Mouse (Mus musculus) erythroblast, adult 5-6 weeks (primary cell): Measurements from ENCODE around the gene Akt2. TPM values are rescaled to one million over a fixed set of nuclear protein-coding genes. Genes with fewer than 3 reads are reported as not detected.
A peak's percentile ranks its signal among the peaks of the same experiment; 100 is the strongest.

Experiments
- ATAC-seq: replicated peaks from 2 replicates; pipeline ENCODE4 v1.8.0; 2016; ENCODE audit warnings: moderate number of reproducible peaks, mild to moderate bottlenecking, moderate TSS enrichment, inconsistent platforms; ENCODE audit not compliant: poor library complexity, low FRiP score, severe bottlenecking
- total RNA-seq, 2 experiments: library from RNA; stranded (forward) in 1 of 2; stranded (reverse) in 1 of 2; fragments of 150-400 nt in 1 of 2; fragments of 200-764, 138-1000 nt in 1 of 2; gene quantifications; 2 replicates each; pipeline versions ENCODE4 v1.2.3 to v1.2.4; 2015 to 2017; ENCODE audit warnings: low replicate concordance in 2 of 2

Akt2 gene
- total RNA-seq (2015; ENCODE audit: low replicate concordance) (22.7 and 25.1 TPM in 2 replicates), total RNA-seq (2017; ENCODE audit: low replicate concordance) (51.2 and 57.6 TPM in 2 replicates)

DNA sequence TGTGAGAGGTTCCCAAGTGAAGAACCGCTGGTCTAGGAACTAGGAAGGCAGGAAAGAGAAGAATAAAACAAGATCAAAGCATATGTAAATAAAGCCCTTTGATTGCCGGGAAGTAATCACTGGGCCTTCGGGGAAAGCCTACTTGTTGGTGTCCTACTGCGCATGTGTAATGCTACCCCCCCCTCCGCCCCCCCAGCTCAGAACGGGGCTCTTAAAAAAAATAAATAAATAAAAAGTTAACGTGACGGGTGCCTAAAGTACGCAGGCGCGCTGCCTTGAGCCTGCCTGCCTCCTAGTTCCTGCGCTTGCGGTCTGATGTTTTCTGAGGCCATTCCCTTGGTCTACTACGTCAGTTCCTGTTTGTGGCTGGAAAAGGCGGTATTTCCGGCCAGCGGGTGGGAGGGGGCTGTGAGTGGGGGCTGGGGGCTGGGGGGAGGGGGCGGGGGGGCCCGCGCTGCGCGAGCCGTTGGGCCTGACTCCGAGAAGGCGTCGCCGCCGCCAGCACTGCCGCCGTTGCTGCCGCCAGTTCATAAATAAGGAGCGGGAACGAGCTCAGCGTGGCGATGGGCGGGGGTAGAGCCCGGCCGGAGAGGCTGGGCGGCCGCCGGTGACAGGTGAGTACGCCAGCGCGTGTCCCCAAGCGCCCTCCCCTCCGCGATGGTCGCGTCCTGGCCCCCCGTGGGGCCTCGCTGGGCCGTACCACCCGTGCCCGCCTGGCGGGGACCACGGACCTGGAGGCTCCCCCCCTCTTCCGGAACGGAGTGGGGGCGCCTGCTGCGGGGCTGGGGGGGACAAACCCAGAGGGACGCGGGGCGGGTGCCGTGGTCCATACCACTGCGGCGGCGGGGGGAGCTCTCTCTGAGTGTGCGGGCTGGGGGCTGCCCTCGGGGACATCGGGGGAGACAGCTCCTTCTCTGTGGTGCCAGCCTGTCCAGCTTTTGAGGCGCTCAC, at the start of gene Akt2:
TSS of gene Akt2 (plus strand) at position 287 of the 951 bp plus-strand sequence.
- ATAC-seq, result peak; percentile 87

DNA sequence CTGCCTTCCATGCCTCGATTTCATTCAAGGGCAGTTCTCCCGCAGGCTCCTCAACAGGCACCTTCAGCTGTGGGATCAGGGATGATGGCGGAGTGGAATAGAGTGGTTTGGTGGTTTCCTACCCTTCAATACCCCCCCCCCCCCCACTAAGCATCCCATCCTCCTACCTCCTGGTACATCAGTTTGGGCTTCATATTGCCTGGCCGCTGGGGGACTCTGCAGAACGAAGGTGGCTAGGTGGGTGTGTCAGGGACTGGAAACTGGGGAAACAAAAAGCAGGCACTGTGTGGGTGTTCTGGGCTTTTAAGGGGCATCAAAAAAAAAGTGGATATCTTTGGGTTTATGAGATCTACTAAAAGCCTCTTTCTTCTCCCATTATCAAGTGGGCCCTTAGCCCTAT, 49.4 kb upstream of the Akt2 start:
- no peak for ATAC-seq

DNA sequence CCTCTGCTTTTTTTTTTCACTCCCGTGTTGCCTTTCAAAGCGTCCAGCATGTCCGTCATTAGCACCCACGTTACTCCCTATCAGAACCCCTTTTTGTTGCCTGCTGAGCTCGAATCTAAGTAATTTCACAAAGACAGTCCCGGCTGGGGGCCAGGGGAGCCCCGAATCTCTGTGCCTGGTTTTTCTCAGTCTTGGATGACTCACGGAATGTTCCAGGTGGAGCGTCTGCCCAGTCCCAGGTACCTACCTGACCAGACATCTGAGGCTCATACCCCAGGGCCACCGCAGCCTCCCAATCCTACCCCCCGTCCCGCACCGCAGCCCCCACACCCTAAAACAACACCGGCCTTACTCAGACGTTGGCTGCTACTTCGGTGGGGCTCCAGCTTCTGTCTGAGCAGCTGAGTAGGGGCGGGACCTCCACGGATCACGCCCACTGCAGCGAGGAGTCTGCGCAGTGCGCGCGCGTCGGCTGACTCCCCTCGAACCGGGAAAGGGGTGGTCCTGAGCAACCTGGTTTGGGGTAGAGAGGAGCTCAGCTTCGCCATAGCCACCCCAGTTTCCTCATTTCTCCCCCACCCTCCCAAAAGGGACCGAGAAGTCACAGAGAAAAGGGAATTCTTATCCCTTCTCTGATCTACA, 48.8 kb upstream of the Akt2 start:
- peak; percentile 78 for ATAC-seq

DNA sequence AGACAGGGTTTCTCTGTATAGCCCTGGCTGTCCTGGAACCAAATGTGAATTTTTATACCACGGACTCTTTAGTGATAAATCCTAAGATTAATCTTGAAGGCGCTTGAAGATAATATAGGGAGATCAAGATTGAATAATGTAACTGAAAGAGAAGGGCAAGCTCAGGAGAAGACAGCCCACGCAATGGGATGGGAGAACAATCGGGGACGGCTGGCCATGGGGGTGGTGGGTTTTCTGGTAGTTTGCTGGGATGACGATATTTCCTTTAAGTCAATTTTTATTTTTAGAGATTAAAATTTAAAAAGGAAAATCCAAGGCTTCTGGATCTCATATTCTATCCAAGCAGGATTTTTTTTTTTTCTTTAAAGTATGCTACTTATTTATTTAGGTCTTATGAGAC, 48.3 kb upstream of the Akt2 start:
- ATAC-seq, result no peak

DNA sequence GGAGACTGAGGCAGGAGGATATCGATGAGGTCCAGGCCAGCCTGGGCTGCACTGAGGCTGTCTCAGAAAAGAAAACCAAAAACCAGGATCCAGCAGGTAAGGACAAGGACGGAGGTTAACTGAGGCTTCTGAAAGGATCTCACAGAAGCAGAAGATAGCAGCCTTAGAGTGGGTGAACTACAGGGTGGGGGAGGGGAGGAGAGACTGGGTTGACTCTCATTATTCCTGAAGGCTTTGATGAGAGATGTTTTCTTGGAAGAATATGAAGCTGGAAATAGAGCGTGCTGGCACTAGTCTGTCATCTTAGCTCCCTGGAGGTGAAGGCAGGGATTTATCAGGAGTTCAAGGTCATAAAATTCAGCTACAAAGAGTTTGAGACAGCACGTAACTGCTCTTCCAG, 47.5 kb upstream of the Akt2 start:
- ATAC-seq, result no peak

DNA sequence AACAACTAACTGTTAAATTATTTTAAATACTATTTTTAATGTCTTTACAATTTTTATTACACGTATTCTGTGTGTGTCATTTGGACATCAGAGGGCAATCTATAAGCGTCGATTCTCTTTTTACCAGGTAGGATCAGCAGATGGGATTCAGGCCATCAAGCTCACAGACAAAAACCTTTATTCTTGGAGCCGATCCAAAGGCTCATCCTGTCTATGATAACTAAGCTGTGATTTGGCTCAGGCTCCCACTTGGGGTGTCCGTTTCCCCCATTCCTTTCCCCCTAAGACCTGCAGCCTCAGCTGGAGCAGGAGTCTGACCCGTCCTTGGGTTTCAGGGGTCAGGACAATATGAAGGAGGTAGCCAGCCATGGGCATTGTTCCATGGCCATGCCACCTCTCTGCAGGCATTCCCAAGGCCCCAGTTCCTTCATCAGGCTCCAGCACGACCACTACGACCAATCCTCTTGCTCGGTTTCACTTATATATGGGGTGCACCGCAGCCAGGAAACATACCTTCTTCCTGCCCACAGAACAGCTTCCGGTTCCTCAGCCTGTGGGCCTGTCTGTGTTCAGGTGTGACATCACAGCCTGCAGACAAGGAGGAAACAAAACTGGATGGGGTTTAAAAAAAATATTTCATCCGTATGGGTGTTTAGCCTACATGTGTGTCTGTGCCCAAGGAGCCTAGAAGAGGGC, 46.5 kb upstream of the Akt2 start:
- no peak for ATAC-seq

DNA sequence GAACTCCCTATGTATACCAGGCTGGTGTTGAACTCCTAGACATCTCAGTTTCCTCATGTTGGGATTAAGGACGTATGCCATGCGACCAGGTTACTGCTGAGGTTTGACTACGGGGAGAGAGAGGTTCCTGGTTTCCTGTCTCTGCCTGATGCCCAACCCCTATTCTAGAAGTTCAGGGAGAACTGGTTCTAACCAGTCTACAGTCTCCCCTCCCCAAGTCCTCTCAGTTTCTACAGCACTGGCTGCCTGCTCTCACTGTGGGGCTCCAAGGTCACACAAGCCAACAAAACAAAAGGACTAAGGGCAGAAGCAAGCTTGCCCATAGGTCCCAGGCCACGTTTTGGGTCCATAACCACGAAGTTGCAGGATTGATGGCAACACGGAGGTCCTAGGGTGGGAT, 41.8 kb upstream of the Akt2 start:
- no peak for ATAC-seq

DNA sequence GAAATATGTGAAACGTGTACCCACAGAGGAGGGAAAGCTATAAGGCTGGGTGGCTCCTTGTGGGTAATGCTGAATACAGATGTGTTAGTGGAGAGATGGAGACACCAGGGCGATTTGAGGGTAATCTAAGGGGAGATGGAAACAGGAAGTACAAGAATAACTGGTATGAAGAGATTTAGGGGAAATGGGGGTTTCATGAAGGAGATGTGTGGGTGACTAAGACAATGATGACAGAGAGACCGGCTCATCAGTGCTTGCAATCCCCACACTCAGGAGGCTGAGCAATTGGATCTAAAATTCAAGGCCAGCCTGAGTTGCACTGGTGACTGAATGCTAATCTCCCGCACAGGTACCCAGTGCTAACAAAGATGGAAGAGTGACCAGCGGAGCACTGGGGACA, 39.3 kb upstream of the Akt2 start:
- ATAC-seq, result no peak

DNA sequence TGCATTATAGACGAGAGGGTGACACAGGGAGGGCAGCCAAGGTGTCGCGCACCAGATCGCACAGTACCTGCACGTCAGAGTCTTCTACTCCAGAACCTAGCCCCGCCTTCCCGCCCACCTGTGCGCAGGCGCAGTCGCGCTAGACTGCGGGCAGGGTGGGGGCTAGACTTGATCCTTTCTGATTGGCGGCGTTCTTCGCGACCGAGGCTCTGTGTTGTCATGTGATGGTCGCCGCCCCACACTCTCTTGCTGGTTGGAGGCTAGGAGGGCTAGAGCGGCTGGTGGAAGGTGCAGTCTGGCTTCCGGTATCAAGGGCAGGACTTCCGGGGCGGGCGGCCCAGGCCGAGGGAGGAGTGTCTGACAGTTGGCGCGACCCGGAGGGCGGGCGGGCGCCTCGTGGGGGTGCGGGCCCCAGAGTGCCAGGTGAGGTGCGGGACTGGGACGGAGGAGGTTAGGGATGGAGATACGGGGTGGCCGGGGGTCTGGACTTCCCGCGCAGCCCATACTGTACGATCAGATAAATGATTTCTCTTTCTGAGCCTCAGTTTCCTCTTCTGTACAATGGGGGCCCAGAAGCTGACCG, 38.3 kb upstream of the Akt2 start, which contains the start of the genes Pld3 and 2310022A10Rik:
TSS of gene Pld3 (minus strand) at position 288 of the 583 bp plus-strand sequence.
TSS of gene 2310022A10Rik (plus strand) at position 303 of the 583 bp plus-strand sequence.
- peak; percentile 99 for ATAC-seq

DNA sequence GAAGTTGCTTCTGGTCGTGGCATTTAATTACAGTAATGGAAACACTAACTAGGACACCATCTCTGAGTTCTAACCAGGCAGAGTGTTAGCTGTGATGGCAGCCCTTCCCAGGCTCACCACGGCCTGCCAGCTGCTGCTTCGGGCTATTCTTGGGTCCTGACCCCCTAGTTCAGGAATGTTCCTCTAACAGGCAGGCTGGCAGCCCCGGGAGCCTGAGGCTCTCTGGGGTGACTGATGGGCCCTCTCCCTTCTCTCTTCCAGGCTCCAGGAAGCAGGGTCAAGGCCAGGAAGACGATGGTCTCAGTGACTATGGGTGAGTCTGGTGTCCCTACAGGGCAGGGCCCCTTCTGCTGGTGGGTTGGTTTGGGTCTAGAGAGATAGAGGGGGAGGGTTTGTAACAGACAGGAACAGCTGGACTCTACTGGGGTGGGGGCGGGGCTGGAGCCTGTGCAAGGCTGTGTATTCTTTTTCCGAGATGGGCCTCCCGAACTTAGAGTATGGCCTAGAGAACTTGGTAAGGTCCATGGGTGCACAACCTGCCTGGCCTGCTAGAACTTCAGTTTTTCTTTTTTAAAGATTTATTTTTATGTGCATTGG, 31.0 kb upstream of the Akt2 start:
- ATAC-seq, result 0 out of 2 replicates have a peak, but pooled peaks have one; percentile 14

DNA sequence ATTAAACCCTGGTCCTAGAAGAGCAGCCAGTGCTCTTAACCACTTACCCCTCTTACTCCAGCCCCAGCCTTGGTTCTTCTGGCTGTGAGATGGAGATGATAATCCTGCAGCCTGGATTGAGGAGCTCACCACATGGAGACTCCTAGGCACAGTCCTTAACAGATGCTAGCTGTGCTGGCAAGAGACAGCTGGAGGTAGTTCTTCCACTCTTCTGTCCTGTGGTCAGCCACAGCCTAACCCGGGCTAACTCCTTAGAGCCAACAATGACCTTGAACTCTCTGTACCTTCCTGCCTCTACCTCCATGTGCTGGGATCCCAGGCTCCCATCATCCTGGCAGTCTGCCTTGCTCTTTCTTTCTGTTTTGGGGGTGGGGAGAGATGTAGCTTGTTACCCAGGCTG, 30.4 kb upstream of the Akt2 start:
- ATAC-seq, result no peak

DNA sequence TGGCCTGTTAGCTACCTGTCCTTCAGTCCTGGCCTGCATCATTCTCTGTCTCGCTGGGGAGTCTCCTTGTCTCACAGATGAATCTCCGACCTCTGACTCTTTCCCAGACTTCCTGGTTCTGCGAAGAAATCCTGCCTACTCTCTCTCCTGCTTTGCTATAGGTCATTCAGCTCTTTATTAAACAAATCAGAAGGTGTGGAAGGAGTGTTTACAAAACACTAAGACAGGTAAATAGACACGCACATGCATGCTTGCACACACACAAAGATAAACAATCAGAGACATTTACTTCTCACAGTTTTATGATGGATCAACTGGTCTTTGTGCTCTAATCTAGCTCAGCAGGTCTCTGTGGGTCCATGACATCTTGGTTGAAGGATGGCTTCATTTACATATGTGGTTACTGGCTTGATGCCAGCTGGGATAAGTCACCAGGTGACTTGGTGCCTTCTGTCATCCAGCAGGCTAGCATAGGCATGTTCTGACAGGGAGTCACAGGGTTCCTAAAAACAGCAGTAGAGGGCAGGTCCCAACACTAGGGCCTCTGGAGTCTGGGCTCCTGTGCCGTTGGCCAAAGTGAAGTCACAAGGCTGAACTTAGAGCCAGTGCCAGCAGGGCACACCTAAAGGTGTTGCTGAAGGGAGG, 21.6 kb upstream of the Akt2 start:
- no peak for ATAC-seq

DNA sequence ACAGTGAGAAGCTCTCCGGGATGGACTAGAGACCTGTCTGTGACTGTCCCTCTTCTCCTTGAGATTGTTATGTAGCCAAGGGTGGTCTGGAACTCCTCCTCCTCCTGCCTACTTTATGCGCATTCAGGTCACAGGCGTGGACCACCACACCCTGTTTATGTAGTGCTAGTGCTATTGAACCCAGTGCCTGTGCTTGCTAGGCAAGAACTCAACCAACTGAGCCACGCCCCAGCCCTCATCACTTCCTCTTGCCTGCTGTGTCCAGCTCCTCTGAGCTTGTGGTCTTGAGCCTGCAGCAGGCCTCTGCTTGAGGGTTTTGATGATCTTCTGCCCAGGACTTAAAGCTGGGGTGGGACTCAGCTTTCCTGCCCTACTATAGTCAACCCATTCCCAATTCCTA, 19.2 kb upstream of the Akt2 start:
- no peak for ATAC-seq

DNA sequence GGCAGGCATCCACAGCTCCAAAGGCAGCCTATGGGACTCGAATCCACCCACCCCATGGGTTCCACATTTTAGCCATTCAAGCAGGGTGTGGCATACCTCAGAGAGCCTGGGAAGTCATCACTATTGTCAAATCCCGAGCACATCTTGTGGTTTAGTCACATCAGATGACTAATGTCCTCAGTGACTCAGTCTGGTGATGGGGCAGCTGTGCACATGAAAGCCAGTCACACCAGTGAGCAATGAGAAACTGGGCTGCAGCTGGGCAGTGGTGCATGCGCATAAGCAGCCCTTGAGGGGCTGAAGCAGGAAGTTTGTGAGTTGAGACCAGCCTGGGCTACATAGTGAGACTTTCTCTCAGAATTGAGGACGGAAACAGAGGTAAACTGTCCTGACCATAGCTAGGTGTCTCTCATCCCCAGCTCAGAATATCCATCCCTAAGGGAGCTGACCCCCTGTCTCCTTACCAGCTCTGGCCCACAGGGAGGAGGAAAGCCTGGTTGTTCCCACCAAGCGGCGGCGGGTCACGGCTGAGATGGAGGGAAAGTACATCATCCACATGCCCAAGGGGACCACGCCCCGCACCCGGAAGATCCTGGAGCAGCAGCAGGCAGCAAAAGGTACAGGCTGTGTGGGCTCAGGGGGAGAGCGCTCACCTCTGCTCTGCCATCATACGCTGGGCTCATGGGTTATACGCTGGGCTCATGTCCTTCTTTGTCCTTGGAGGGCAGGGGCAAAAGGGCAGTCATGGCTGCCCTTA, 17.1 kb upstream of the Akt2 start:
- no peak for ATAC-seq

DNA sequence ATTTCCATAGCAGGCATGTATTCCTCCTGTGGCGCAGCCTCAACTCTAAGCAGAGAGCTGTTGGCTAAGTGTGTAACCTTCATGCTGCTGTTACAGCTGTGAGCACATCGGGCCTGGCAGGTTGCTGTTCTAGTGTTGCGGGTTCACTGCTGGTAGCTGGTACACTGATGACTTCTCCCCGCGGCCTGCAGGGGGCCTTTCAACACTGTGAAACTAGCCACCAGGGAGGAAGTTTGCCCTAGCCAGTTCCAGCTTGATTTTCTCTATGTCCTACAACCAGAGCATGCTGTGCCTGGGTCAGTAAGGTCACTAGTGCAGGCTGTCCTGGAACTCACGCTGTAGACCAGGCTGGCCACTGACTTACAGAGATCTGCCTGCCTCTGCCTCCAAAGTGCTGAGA, 14.4 kb upstream of the Akt2 start:
- peak; percentile 56; the same call in 1 of the 2 replicates for ATAC-seq

DNA sequence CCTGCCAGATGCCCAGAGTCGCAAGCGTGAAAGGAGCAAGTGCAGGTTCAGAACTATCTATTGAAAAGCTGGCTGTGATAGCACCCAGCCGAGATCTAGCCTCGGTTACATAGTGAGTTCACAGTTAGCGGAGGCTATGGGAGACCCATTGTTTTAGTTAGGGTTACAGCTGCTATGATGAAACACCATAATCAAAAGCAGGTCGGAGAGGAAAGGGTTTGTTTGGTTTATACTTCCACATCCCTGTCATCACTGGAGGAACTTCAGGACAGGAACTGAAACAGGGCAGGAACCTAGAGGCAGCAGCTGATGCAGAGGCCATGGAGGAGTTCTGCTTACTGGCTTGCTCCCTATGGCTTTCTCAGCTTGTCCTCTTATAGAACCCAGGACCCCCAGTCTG, 13.8 kb upstream of the Akt2 start:
- ATAC-seq, result no peak

DNA sequence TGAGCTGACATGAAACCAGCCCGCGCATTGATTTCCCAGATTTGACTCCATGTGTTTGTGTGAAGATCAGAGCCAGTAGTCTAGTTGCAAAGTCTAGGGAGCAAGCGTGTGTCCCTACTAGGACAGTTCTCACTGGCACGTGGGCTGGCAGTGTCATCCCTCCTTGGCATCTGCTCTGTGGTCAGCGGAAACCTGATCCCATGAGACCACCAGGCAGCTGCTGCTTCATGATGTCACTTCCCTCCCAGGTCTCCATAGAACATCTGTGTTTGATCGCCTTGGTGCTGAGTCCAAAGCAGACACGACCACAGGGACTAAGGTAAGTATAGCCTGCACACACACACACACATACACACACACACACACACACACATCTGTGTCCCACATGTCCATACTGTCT, 12.9 kb upstream of the Akt2 start:
- no peak for ATAC-seq

DNA sequence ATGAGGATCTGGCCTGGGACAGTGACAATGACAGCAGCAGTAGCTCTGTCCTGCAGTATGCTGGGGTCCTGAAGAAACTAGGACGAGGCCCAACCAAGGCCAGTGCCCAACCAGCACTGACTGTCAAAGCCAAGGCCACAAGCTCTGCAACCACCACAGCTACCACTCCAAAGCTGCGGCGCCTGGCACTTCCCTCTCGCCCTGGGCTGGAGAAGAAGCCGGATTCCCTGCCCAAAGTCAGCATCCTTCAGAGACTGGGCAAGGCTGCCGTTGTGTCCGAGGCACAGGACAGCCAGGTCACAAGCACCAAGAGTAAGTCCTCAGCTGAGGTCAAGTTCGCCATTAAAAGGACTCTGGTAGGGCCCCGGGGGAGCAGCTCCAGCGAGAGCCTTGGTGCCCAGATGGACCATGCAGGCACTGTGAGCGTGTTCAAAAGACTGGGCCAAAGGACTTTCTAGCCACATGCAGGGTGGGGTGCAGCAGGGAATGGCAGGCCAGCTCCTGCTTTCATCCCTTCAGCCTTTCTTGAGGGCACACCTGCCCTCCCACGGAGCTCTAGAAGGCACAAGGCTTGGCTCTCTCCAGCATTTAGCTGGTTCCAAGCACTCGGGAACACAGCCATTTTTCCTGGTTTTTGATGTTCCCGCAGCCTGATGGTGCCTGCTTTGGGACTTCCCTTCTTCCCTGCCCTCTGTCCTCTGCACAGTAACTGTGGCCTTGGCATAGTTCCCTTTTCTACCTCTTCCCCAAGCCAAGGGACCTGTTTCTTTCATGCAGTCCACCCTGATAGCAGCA, 10.8 kb upstream of the Akt2 start:
- no peak for ATAC-seq
